Mouse (Mus musculus) brain, embryonic 14.5 days (tissue): Measurements from ENCODE around the gene Tbc1d22a.

Experiments
- CTCF ChIP-seq: fragments of 200-500 bp; IDR thresholded peaks from 2 replicates; pipeline ENCODE4 v1.5.1; 2012; ENCODE audit warnings: inconsistent platforms, mild to moderate bottlenecking, moderate library complexity, borderline replicate concordance; ENCODE audit not compliant: insufficient read depth, insufficient read length; ENCODE audit errors: extremely low read depth
- POLR2A ChIP-seq: fragments of 200-500 bp; IDR thresholded peaks from 2 replicates; pipeline ENCODE4 v1.6.1; 2012; ENCODE audit warnings: mild to moderate bottlenecking, inconsistent platforms, borderline replicate concordance; ENCODE audit not compliant: poor library complexity, insufficient read depth, insufficient read length, severe bottlenecking; ENCODE audit errors: extremely low read depth

- TF ChIP-seq CTCF (no peak), POLR2A (no peak)
Measured at GRCm38 (mm10) chr15:86244380-86244779, 30.1 kb downstream of the Tbc1d22a start.
